Mouse (Mus musculus) midbrain, embryonic 13.5 days (tissue): ENCODE results near the gene B4galt4. TPM values are rescaled to one million over a fixed set of nuclear protein-coding genes. Genes with fewer than 3 reads are reported as not detected.

Experiments used
- ATAC-seq: fragments of 200-750 bp; cut with Nextera tagmentation; 2 replicates; pipeline ENCODE4 v1.8.0; 2017; ENCODE audit warnings: mild to moderate bottlenecking, moderate TSS enrichment, moderate library complexity
- H3K27ac ChIP-seq: fragments of 300-500 bp; sonication (generic); 2 replicates; pipeline ENCODE4 v1.5.1; 2015; ENCODE audit warnings: inconsistent platforms, mild to moderate bottlenecking, moderate library complexity
- H3K27me3 ChIP-seq: fragments of 300-500 bp; sonication (generic); 2 replicates; pipeline ENCODE4 v1.6.1; 2015; ENCODE audit warnings: mild to moderate bottlenecking, inconsistent platforms
- H3K36me3 ChIP-seq: fragments of 300-500 bp; sonication (generic); 2 replicates; pipeline ENCODE4 v1.6.1; 2015; ENCODE audit warnings: mild to moderate bottlenecking, inconsistent platforms
- H3K4me1 ChIP-seq: fragments of 300-500 bp; sonication (generic); replicated peaks from 2 replicates; pipeline ENCODE4 v1.6.1; 2015; ENCODE audit warnings: inconsistent platforms
- H3K4me2 ChIP-seq: fragments of 300-500 bp; sonication (generic); replicated peaks from 2 replicates; pipeline ENCODE4 v1.6.1; 2015; ENCODE audit warnings: moderate library complexity, mild to moderate bottlenecking, inconsistent platforms
- H3K4me3 ChIP-seq: fragments of 300-500 bp; sonication (generic); replicated peaks from 2 replicates; pipeline ENCODE4 v1.5.1; 2015; ENCODE audit warnings: mild to moderate bottlenecking, inconsistent platforms
- H3K9ac ChIP-seq: fragments of 300-500 bp; sonication (generic); replicated peaks from 2 replicates; pipeline ENCODE4 v1.6.1; 2015; ENCODE audit warnings: mild to moderate bottlenecking, inconsistent platforms
- H3K9me3 ChIP-seq: fragments of 300-500 bp; sonication (generic); 2 replicates; pipeline ENCODE4 v1.6.1; 2016; ENCODE audit warnings: mild to moderate bottlenecking, inconsistent platforms
- WGBS: fragments of 180-500 bp; shearing (Covaris S2); methylation state at CpG from one replicate; pipeline ENCODE4 v1.1.7; 2015; 5-methylcytosine and 5-hydroxymethylcytosine counted together
- polyA plus RNA-seq: library from polyadenylated mRNA; unstranded; fragments of >200 nt; fragmentation: Nextera tagmentation; extraction: Ambion mirVana; gene quantifications from 2 replicates; pipeline ENCODE4 v1.2.1, GENCODE M21; 2015

The B4galt4 gene
- polyA plus RNA-seq, result 23.7 and 24.9 TPM in 2 replicates

- peak; percentile 97 for ATAC-seq
- H3K9ac ChIP-seq, result peak within 1 kb of the TSS; percentile 87
- WGBS, result under 1% methylated on average over 61 of the region's 69 CpGs
Observed at GRCm38 (mm10) chr16:38742113-38742658, at the start of gene B4galt4. Gene B4galt4, plus strand, starts transcription at chr16:38742264.

DNA sequence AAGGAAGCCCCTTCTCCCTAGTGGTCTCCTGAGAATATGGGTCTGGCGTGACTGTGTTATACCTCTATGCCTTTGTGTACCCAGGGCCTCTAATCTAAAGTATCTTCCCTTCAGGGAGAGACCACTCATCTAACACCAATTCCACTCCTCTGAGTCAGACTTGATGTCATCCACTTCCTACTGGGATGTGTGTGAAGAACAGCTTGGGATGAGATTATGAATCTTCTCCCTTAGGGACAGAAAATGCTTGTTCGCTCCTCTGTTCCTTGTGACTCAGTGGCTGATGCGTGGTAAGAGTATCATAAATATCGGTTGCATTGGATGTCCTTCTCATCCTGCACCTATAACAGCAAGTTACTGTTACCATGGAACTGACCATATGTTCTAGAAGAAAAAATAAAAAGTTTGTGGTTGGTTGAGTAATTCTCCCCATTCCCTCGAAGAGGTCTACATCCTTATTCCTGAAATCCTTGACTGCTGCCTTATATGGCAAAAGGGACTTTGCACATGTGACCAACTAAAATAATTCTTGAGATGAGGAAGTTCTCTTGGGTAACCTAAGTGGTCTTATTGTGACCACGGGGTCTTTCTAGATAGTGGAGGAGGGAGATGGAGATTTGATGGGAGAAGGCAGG is 47.0 kb upstream of the B4galt4 start:
- H3K27me3 ChIP-seq, result no peaks in the 10 kb centered on the region
- no peak overlapping the region for H3K4me3 ChIP-seq
- H3K36me3 ChIP-seq, result no peaks in the 10 kb centered on the region
- H3K27ac ChIP-seq, result no peak overlapping the region
- no peak overlapping the region for H3K4me2 ChIP-seq
- WGBS, result 95% methylated on average over 6 of the region's 6 CpGs
- no peak for ATAC-seq
- no peaks in the 10 kb centered on the region for H3K4me1 ChIP-seq
- H3K9ac ChIP-seq, result no peak overlapping the region
- H3K9me3 ChIP-seq, result no peaks in the 10 kb centered on the region

More at GRCm38 (mm10) chr16:38742113-38742658, at the start of gene B4galt4:
- Histone ChIP-seq H3K27me3 (no peaks in the 10 kb centered on the region), H3K36me3 (no peaks in the 10 kb centered on the region), H3K27ac (peak within 1 kb of the TSS; percentile 79), H3K9me3 (no peaks in the 10 kb centered on the region), H3K4me3 (peak within 1 kb of the TSS; percentile 83), H3K4me1 (peaks cover 11% of the 10 kb centered on the region), H3K4me2 (peak within 1 kb of the TSS; percentile 84)

DNA sequence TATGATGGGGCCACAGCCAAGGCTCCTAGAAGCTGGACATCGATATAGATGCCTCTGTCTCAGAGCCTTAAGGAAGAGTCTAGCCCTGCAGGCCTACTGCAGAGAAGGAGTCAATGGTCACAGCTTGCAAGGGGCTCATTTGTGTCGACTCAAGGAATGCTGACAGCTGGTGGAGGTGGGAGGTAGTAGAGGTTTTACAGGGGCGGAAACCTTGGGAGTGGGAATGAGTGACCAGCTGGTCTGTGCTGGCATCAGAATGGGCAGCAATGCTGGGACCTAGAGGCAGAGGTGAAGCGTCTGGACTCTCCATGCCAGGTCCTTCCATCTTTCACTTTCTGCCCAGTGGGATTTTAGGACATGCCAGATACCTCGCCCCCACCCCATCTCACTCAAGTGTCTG is 46.5 kb upstream of the B4galt4 start:
- WGBS, result 80% methylated on average over 5 of the region's 5 CpGs
- ATAC-seq, result no peak

DNA sequence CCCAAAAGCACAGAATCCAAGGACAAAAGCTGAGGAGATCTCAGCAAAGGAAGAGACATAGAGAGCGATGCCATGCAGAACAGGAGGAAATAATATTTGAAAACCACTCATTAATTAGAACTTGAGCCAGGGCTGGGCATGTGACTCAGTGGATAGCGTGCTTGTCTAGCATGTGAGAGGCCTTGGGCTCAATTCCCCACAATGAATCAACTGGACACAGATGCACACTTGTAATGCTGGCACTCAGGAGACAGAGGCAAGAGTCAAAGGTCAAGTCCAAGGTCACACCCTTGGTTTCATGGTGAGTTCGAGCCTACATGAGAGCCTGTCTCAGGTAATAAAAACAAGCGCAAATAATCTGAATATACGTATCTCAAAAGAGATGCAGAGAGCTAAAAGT is 44.5 kb upstream of the B4galt4 start:
- 88% methylated on average over 5 of the region's 5 CpGs for WGBS
- Histone ChIP-seq H3K4me1 (peaks cover 12% of the 10 kb centered on the region), H3K4me2 (no peak overlapping the region)

More for the DNA sequence above, 46.5 kb upstream of the B4galt4 start:
- H3K27me3 ChIP-seq, result no peaks in the 10 kb centered on the region
- H3K36me3 ChIP-seq, result no peaks in the 10 kb centered on the region
- H3K27ac ChIP-seq, result no peak overlapping the region
- no peak overlapping the region for H3K4me3 ChIP-seq
- H3K9ac ChIP-seq, result no peak overlapping the region
- no peak overlapping the region for H3K4me2 ChIP-seq
- H3K4me1 ChIP-seq, result no peaks in the 10 kb centered on the region
- no peaks in the 10 kb centered on the region for H3K9me3 ChIP-seq

DNA sequence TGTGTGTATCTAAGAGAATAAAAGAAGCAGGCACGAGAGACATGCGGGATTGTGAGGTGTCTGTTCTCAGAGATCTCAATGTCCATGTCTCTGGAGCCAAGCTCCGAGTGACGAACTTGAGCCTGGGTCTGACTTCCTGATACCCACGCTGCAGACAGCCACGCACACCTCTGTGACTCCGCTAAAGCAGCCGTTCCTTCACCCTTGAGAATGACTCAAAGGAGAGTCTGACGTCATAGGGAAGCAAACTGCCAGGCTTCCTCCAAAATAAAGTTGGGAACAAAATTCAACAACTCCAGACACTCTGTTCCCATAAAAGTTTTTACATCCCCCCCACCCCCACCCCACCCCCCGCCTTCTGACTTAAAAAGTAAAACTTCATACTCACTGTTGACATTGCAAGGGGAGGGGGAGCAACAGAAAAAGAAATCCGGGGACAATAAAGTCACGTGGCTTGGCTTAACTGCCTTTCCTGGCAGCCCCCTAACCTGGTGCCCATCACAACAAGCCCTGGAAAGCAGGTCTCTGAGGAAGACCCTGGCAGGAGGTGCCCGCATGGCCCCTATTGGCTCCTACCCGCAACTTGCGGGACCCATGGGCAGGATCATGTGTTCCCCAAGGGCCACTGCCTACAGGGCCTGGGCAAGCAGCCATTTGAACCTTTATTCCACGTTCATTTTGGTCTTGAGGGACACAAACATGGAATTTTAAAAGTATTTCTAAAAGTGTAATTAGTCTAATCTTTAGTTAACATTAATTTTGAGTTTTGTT is 41.5 kb upstream of the B4galt4 start:
- WGBS, result 85% methylated on average over 16 of the region's 16 CpGs
- Histone ChIP-seq H3K27me3 (no peaks in the 10 kb centered on the region), H3K9me3 (no peaks in the 10 kb centered on the region), H3K4me2 (no peak overlapping the region), H3K4me3 (no peak overlapping the region), H3K27ac (no peak overlapping the region), H3K9ac (no peak overlapping the region), H3K4me1 (peaks cover 12% of the 10 kb centered on the region), H3K36me3 (no peaks in the 10 kb centered on the region)
- no peak for ATAC-seq

More for the DNA sequence above, 44.5 kb upstream of the B4galt4 start:
- Histone ChIP-seq H3K9ac (no peak overlapping the region), H3K27me3 (no peaks in the 10 kb centered on the region), H3K9me3 (no peaks in the 10 kb centered on the region), H3K4me3 (no peak overlapping the region), H3K36me3 (no peaks in the 10 kb centered on the region), H3K27ac (no peak overlapping the region)
- no peak for ATAC-seq

DNA sequence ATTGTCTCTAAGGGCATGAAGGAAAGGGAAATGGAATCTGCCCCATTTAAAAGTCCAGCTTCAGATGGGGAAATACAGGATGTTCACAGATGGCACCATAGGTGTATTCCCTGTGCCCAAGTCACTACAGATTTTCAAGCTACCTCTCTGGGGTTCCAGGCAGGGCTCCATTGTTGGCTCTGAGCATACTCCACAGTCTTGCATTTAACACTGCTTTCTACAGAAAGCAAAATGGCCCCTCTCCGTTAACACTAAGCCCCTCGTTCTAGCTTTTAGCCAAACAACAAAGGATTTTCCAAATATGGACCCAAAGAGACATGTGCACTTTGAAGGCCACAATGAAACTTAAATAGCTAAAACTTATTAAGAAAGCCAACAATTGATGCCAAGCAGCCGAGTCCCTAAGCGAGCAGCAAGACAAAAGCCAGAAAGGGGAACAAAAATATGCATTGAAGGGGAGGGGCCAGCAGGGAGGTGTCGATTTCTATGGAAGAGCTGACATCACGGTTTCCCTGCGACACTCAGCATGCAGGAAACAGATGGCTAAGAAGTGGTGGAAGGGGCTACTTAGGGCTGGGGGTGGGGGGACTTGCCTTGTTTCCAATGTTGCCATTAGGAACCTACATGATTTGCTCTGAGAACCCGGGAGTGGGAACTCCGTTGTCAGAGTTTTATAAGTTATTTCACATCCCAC is 40.4 kb upstream of the B4galt4 start:
- H3K36me3 ChIP-seq, result no peaks in the 10 kb centered on the region
- H3K27ac ChIP-seq, result peak overlapping the region; percentile 60
- ATAC-seq, result peak; percentile 70
- H3K4me1 ChIP-seq, result peaks cover 12% of the 10 kb centered on the region
- H3K9ac ChIP-seq, result no peak overlapping the region
- H3K27me3 ChIP-seq, result no peaks in the 10 kb centered on the region
- H3K4me3 ChIP-seq, result no peak overlapping the region
- WGBS, result 12% methylated on average over 9 of the region's 9 CpGs
- peak overlapping the region; percentile 24 for H3K4me2 ChIP-seq
- H3K9me3 ChIP-seq, result no peaks in the 10 kb centered on the region

GRCm38 (mm10) chr16:38702316-38702715 is 39.7 kb upstream of the B4galt4 start:
- no peaks in the 10 kb centered on the region for H3K9me3 ChIP-seq
- no peak overlapping the region for H3K4me2 ChIP-seq
- no peaks in the 10 kb centered on the region for H3K36me3 ChIP-seq
- H3K9ac ChIP-seq, result no peak overlapping the region
- H3K27ac ChIP-seq, result peak overlapping the region; percentile 14; the same call in 1 of the 2 replicates
- no peaks in the 10 kb centered on the region for H3K27me3 ChIP-seq
- no peak overlapping the region for H3K4me3 ChIP-seq
- peak; percentile 18; the same call in 1 of the 2 replicates for ATAC-seq
- WGBS, result 86% methylated on average over 3 of the region's 3 CpGs
- H3K4me1 ChIP-seq, result peaks cover 12% of the 10 kb centered on the region

DNA sequence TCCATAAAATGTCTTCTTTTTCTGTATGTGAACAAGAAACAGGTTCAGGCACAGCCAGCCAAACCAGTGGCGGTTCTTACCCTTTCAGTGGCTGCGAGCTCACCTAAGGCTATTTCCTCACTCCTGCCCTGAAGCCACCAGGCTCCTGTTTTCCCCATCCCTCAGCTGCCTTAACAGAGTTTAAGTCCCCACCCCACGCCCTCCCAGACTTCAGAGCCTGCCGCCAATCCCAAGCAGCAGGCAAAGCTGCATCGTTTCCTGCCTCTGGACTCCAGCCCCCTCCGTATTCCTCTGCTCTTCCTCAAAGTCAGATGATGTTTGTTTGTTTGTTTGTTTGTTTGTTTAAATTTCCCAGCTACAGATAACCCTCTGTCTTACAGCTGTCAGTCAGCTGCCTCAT is 38.6 kb upstream of the B4galt4 start:
- Histone ChIP-seq H3K4me1 (peaks cover 12% of the 10 kb centered on the region), H3K27me3 (no peaks in the 10 kb centered on the region), H3K9ac (no peak overlapping the region), H3K9me3 (no peaks in the 10 kb centered on the region), H3K36me3 (no peaks in the 10 kb centered on the region), H3K4me2 (no peak overlapping the region), H3K27ac (no peak overlapping the region), H3K4me3 (no peak overlapping the region)
- ATAC-seq, result no peak
- WGBS, result 55% methylated on average over 6 of the region's 6 CpGs

GRCm38 (mm10) chr16:38705531-38706281 is 36.4 kb upstream of the B4galt4 start:
- H3K27me3 ChIP-seq, result no peaks in the 10 kb centered on the region
- no peaks in the 10 kb centered on the region for H3K36me3 ChIP-seq
- no peak overlapping the region for H3K9ac ChIP-seq
- 61% methylated on average over 9 of the region's 9 CpGs for WGBS
- no peak overlapping the region for H3K4me3 ChIP-seq
- no peak overlapping the region for H3K4me2 ChIP-seq
- H3K4me1 ChIP-seq, result peaks cover 12% of the 10 kb centered on the region
- no peaks in the 10 kb centered on the region for H3K9me3 ChIP-seq
- H3K27ac ChIP-seq, result no peak overlapping the region
- ATAC-seq, result no peak

DNA sequence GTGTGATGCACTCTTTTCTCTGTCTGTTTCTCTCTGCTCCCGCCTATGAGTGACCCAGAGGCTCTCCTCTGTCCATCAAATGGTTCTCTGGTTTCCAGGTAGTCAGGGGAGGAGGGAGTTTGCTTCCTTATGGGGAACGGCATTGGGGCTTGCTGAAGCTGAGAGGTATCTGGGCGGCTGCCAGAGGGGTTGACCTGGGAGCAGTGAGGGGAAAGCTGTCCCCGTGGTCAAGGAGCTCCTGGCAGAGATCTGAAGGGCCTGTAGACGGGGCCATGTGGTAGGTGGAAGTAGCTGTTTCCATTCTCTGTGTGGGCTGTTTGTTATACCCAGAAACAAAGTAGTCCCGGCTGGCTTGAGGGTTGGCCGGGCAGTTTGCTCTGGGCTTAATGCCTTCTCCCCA is 35.3 kb upstream of the B4galt4 start:
- Histone ChIP-seq H3K27me3 (peaks cover 6% of the 10 kb centered on the region; the same call in 1 of the 2 replicates), H3K27ac (no peak overlapping the region), H3K9ac (no peak overlapping the region), H3K9me3 (no peaks in the 10 kb centered on the region), H3K4me2 (no peak overlapping the region), H3K4me1 (peaks cover 8% of the 10 kb centered on the region), H3K36me3 (no peaks in the 10 kb centered on the region), H3K4me3 (no peak overlapping the region)
- ATAC-seq, result no peak
- WGBS, result 82% methylated on average over 7 of the region's 7 CpGs

GRCm38 (mm10) chr16:38708962-38709520 is 33.0 kb upstream of the B4galt4 start:
- Histone ChIP-seq H3K4me1 (peaks cover 5% of the 10 kb centered on the region), H3K9ac (no peak overlapping the region), H3K4me3 (no peak overlapping the region), H3K4me2 (no peak overlapping the region), H3K36me3 (no peaks in the 10 kb centered on the region), H3K27ac (no peak overlapping the region), H3K27me3 (peaks cover 8% of the 10 kb centered on the region; the same call in 1 of the 2 replicates), H3K9me3 (no peaks in the 10 kb centered on the region)
- WGBS, result 67% methylated on average over 7 of the region's 7 CpGs
- no peak for ATAC-seq
